Mouse (Mus musculus): ENCODE measurements at regions not wholly inside any gene's neighbourhood (a gene's known extent, or its start where the extent isn't known, plus 50 kb on each side); places are given as distances from the start of the nearest gene placed in this dataset.

DNA sequence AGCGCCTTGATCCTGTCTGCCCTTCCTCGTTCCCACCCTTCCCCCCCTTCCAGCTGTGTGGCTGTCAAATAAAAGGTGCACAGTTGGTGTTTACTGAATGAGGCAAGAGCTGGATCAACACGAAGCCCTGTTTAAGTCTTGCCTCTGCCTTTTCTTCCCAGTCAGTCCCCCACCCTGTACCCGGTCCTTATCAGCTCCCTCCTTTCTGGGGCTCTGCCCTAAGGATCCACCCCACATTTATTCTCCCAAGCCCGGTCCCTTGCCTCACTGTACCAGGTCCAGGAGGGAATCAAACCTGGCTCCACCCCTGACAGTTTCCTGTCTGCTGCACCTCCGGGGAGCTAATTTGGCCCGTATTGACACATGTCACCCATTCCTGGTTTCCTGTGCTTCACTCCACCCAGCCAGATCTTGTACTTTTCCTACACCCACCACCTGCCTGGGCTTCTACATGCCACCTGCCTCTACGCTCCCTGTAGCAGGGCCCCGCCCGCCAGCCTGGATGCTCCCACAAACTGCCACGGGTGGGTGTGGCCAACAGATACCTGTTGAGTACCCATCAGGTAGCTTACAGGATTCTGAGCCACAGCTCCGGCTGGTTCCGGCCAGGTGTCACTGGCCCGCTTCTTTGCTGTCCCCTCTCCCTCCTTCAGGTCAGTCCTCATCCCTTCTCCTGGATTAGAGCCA is 76.4 kb downstream of the Zfp169 start:
- no peak for DNase-seq (ENCODE audit: low spot score in 2 of 2)

Measured in heart, adult 9 months (tissue).